Mouse (Mus musculus) heart, postnatal 10 days (tissue): Measurements from ENCODE around the gene Sema4f. TPM values are rescaled to one million over a fixed set of nuclear protein-coding genes. Genes with fewer than 3 reads are reported as not detected.

Experiments used
- DNase-seq, 2 experiments: peaks; one replicate each; pipeline ENCODE4 v3.0.0; 2021
- intact Hi-C: fragments of 180-260 bp; cut with DNase I; formaldehyde crosslinking; loops from one replicate; pipeline ENCODE4 v1.15.1; 2025
- total RNA-seq, 2 experiments: library from RNA; stranded (reverse); gene quantifications; 2 replicates each; pipeline ENCODE4 v1.2.3; 2021

Gene Sema4f
- total RNA-seq, result under 1 TPM; 0.22 to 0.29 TPM

- intact Hi-C loops, result no loop called here
- peak; percentile 15 to 29 for DNase-seq
Observed at GRCm38 (mm10) chr6:82939167-82939912, at the start of gene Sema4f. TSS of gene Sema4f (minus strand) at chr6:82939769.

- intact Hi-C loops, result no loop called here
- DNase-seq, result no peak
Observed at GRCm38 (mm10) chr6:82987411-82987971, 47.9 kb upstream of the Sema4f start.

- peak; percentile 69 to 75 for DNase-seq
Observed at GRCm38 (mm10) chr6:82971031-82971430, 31.5 kb upstream of the Sema4f start.

GRCm38 (mm10) chr6:82969249-82970084 lies 29.9 kb upstream of the Sema4f start:
- intact Hi-C loops, result loop anchor here (2.0 to 5.0 kb wide), 2 partner anchors 255 to 982 kb away; no protein-coding TSS in a partner anchor
- no peak for DNase-seq

More at GRCm38 (mm10) chr6:82971031-82971430, 31.5 kb upstream of the Sema4f start:
- intact Hi-C loops, result loop anchor here (1.0 to 5.0 kb wide), 4 partner anchors 54 to 984 kb away; no protein-coding TSS in a partner anchor

GRCm38 (mm10) chr6:82961664-82962063 lies 22.1 kb upstream of the Sema4f start:
- intact Hi-C loops, result no loop called here
- DNase-seq, result no peak

- intact Hi-C loops, result no loop called here
- peak; percentile 8 to 11 for DNase-seq
Observed at GRCm38 (mm10) chr6:82956553-82957251, 17.1 kb upstream of the Sema4f start.

- no peak for DNase-seq
- intact Hi-C loops, result no loop called here
Observed at GRCm38 (mm10) chr6:82946651-82947050, 7.1 kb upstream of the Sema4f start, which contains the start of gene M1ap. TSS of gene M1ap (plus strand) at chr6:82946902.

GRCm38 (mm10) chr6:82945750-82946149 lies 6.2 kb upstream of the Sema4f start:
- DNase-seq, result no peak
- intact Hi-C loops, result no loop called here

GRCm38 (mm10) chr6:82940765-82941164 lies 1.2 kb upstream of the Sema4f start:
- DNase-seq, result no peak
- intact Hi-C loops, result no loop called here

- no peak for DNase-seq
- intact Hi-C loops, result no loop called here
Observed at GRCm38 (mm10) chr6:82934616-82935230, 4.8 kb downstream of the Sema4f start.

- no peak for DNase-seq
- intact Hi-C loops, result no loop called here
Observed at GRCm38 (mm10) chr6:82927617-82928016, 12.0 kb downstream of the Sema4f start.

- no peak for DNase-seq
- intact Hi-C loops, result no loop called here
Observed at GRCm38 (mm10) chr6:82926528-82926927, 13.0 kb downstream of the Sema4f start.

- intact Hi-C loops, result no loop called here
- DNase-seq, result no peak
Observed at GRCm38 (mm10) chr6:82926106-82926505, 13.5 kb downstream of the Sema4f start.

GRCm38 (mm10) chr6:82925005-82925404 lies 14.6 kb downstream of the Sema4f start:
- intact Hi-C loops, result no loop called here
- DNase-seq, result no peak

- intact Hi-C loops, result no loop called here
- no peak for DNase-seq
Observed at GRCm38 (mm10) chr6:82921426-82922224, 17.9 kb downstream of the Sema4f start.

GRCm38 (mm10) chr6:82919520-82919919 lies 20.0 kb downstream of the Sema4f start:
- intact Hi-C loops, result no loop called here
- DNase-seq, result no peak

GRCm38 (mm10) chr6:82918371-82918770 lies 21.2 kb downstream of the Sema4f start:
- intact Hi-C loops, result no loop called here
- no peak for DNase-seq

- peak; percentile 22 to 58 for DNase-seq
- intact Hi-C loops, result loop anchor here (1.0 kb wide), 1 partner anchor 54 kb away; no protein-coding TSS in a partner anchor
Observed at GRCm38 (mm10) chr6:82917778-82918129, 21.8 kb downstream of the Sema4f start.

GRCm38 (mm10) chr6:82917076-82917777 lies 22.3 kb downstream of the Sema4f start:
- no peak for DNase-seq
- intact Hi-C loops, result loop anchor here (1.0 kb wide), 1 partner anchor 54 kb away; no protein-coding TSS in a partner anchor
